Mouse (Mus musculus) R1 (cell line): ENCODE measurements around the gene Gm28729.
A peak's percentile ranks its signal among the peaks of the same experiment; 100 is the strongest.
"Not testable (repeated sequence)": the region's sequence is repeated elsewhere in the genome, so short reads cannot be mapped to it uniquely, and the experiment has no call there.

ENCODE experiments used
- DNase-seq: peaks from one replicate; pipeline ENCODE4 v3.0.0-alpha.2; 2018; ENCODE audit warnings: low read depth, low spot score

Gene Gm28729

GRCm38 (mm10) chr9:96524972-96525506, at the start of gene Gm28729:
TSS of gene Gm28729 (minus strand) at chr9:96525264.
- no peak for DNase-seq

- peak; percentile 23 for DNase-seq
Measured at GRCm38 (mm10) chr9:96573252-96573651, 48.2 kb upstream of the Gm28729 start.

DNA sequence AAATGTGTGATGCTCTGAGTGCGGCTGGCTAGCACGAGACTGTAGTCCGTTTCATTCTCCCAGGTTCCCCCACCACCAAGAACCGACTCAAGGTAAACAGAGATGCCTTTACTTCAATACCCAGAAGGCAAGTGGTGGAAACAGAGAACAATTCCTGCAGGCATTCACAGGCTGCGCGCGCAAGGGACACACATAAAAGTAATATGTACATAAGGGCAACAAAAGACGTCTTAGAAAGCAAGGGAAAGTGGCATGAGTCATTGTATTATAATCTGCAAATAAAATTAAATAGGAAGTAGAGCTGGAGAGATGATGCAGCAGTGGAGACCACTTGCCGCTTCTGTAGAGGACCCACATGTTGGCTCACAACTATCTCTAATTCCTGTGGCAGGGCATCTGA, 47.7 kb upstream of the Gm28729 start:
- no peak for DNase-seq

GRCm38 (mm10) chr9:96566470-96566996, 41.5 kb upstream of the Gm28729 start:
- DNase-seq, result no peak

- no peak for DNase-seq
Measured at GRCm38 (mm10) chr9:96563501-96563900, 38.4 kb upstream of the Gm28729 start.

DNA sequence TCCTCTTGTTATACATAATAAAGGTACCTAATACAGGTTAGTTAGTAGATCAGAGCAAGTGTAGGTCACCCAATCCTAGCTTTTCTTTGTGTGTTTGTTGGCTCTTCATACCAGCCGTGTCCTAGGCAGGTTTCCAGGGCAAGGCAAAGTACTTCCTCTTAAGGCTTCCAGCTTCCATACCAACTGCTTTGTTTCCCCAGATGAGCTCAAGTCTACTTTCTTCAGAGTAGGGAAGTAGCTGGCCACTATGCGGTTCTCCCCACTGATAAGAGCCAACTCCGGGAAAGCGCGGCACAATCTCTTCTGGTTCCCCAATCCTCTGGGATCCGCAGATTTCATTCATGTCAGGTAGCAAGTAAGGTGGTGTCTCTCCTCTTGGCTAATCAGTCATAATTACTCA, 34.1 kb upstream of the Gm28729 start:
- no peak for DNase-seq

- no peak for DNase-seq
Measured at GRCm38 (mm10) chr9:96558594-96558993, 33.5 kb upstream of the Gm28729 start.

DNA sequence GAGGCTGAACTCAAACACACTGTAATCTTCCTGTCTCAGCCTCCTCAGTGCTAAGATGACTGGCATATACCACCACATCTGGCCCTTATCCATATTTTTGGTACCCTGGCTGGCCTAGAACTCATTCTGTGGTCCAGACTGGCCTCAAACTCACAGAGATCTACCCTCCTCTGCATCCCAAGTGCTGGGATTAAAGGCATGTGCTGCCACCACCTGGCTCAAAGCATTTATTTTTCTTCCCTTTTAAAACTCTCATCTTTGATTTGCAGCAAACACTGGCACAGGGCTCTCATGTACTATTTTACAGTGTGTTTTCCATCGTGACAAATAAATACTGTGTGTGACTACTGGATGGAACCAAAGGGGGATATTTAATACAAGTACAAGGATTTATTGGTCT, 29.0 kb upstream of the Gm28729 start:
- no peak for DNase-seq

- DNase-seq, result no peak
Measured at GRCm38 (mm10) chr9:96545410-96545809, 20.3 kb upstream of the Gm28729 start.

DNA sequence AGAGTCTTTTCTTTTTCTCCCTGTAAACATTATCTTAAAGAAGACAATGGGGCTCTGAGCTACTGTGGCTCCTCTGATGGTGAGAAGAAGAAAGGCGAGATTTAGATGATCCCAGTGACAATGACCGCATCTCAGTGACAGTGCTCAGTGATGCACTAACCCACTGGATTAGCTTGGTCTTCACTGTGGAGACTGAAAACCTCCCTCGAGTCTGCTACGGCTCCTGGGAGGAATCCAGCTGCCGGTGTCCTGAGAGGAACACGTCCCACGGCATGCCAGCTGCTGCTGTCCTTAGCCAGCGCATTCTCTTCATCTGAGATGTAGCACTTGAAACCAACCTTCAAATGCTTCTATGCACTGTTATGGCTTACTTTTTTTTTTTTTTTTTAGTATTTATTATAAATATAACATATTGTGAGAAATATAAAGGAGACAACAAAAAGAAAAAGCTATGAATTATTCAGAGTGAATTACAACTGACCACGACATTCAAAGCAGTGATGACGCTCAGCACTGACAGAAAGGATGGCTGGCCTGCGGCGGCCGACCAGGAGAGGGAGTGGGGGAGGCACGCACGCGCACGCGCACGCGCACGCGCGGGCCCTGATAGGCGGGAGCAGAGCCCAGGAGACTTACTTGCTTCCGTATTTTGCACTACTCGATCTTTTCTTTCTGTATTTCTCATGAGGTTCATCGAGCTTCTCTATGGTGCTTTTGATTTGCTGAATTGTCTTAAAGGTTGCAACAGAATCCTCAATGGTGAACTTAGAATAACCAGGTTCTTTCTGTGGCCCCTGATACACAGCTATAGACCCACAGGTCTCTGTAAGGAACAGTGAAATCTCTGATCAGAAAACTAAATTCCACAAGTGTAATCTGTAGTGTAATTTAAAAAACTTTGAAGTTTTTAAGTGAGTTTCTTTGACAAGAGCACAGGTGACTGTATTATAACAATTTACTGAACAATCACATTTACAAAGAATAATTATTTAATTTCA, 18.9 kb upstream of the Gm28729 start:
- DNase-seq, result peak; percentile 76

GRCm38 (mm10) chr9:96538916-96539315, 13.9 kb upstream of the Gm28729 start:
- peak; percentile 71 for DNase-seq

DNA sequence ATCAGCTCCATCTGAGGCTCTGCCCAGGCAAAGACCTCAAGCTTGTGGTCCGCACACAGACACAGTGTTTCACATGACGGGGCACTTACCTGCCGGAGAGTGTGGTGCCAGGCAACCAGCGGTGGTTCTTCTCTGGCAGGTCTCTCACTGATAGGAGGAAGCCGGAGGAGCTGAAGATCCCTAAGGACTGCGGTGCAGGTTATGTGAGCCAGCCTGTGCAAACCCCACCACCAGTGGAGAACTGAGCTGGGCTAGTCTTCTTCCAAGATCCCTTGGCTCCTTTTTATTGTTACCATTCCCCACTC, 12.5 kb upstream of the Gm28729 start:
- DNase-seq, result peak; percentile 68

GRCm38 (mm10) chr9:96536895-96537614, 12.0 kb upstream of the Gm28729 start:
- peak; percentile 84 for DNase-seq

GRCm38 (mm10) chr9:96536093-96536492, 11.0 kb upstream of the Gm28729 start:
- DNase-seq, result not testable (repeated sequence)

GRCm38 (mm10) chr9:96535431-96535830, 10.4 kb upstream of the Gm28729 start:
- no peak for DNase-seq

DNA sequence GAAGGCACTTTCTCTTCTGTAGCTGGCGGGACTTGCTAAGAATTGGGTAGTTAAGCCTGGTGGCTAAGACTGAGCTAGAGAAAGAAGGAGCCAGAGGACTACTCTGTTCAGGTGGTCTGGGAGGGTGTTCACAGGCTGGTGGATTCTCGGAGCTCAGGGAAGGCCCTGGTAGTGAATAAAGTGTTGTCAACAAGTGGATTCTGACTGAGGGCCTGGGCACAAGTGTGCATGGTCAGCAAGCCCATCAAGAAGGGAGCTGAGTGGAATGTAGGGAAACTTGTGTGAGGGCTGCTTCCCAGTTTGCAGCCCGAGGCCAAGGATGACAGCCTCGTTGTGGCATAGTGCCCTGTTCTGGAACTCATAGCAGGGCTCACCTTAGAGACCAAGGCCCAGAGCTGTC, 9.2 kb upstream of the Gm28729 start:
- DNase-seq, result no peak

DNA sequence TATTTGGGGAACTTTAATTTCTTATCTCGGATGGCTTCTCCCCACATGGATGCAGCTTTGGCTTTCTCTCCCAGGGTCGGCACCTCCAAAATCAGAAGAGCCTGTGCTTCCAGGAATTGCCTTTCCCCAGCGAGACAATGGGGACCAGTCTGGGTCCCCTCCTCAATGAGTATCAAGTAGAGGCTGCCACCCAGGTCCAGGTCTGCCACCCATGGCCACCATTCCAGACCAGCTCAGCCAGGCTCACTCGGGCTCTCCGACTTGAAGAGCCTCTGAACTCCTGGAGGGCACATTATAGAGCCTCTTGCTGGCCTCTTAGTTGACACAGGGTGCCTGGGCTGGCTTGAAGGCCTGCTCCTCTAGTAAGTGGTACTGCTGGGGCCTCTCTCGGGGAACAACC, 8.4 kb upstream of the Gm28729 start:
- no peak for DNase-seq

GRCm38 (mm10) chr9:96532531-96532930, 7.5 kb upstream of the Gm28729 start:
- no peak for DNase-seq

GRCm38 (mm10) chr9:96530674-96531081, 5.6 kb upstream of the Gm28729 start:
- no peak for DNase-seq

DNA sequence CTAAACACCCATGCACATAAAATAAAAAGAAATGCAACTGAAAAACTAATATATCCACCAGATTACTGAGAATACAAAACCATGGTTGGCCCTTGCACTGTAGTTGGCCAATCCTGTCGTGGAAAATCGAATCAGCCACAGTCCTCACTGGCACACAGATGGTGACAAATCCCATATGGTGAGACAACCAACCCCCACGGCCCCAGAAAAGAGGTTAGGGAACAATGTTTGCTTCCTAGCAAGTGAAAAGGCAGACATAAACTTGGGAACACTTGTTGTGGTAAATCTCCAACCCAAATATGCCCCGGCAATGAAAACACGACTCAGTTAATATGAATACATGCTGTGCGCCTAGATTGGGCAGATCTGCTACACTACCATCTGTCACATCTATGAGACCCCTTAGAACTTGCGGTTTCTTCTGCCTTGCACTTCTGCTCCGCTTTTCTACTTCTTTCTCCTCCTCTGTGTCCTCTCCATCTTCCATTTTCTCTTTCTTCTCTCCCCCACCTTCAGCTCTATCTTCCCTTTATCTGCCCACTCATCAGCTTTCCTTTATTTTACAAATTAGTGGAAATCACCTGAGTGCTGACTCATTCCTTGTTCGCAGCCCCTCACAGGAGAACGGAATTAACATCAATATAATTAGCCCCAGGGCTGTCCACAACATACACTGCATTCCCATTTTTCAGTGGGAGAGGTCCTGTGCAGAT, 5.1 kb upstream of the Gm28729 start:
- DNase-seq, result peak; percentile 46

- DNase-seq, result no peak
Measured at GRCm38 (mm10) chr9:96526011-96526410, 947 bp upstream of the Gm28729 start.

GRCm38 (mm10) chr9:96523148-96523547, 1.9 kb downstream of the Gm28729 start:
- DNase-seq, result peak; percentile 57
